Mouse (Mus musculus) hindbrain, embryonic 16.5 days (tissue): ENCODE results near the gene Nt5m. TPM values are rescaled to one million over a fixed set of nuclear protein-coding genes. Genes with fewer than 3 reads are reported as not detected.
A peak's percentile ranks its signal among the peaks of the same experiment; 100 is the strongest.

ENCODE experiments used
- ATAC-seq: fragments of 200-750 bp; cut with Nextera tagmentation; 2 replicates; pipeline ENCODE4 v1.8.0; 2017; ENCODE audit warnings: moderate TSS enrichment, moderate library complexity
- H3K27ac ChIP-seq: fragments of 300-500 bp; sonication (generic); 2 replicates; pipeline ENCODE4 v1.5.1; 2014; ENCODE audit warnings: low read depth, mild to moderate bottlenecking, control low read depth, low read length, moderate library complexity
- H3K27me3 ChIP-seq: fragments of 300-500 bp; sonication (generic); replicated peaks from 2 replicates; pipeline ENCODE4 v1.6.1; 2014; ENCODE audit warnings: low read length; ENCODE audit not compliant: control insufficient read depth, insufficient read depth
- H3K36me3 ChIP-seq: fragments of 300-500 bp; sonication (generic); 2 replicates; pipeline ENCODE4 v1.6.1; 2014; ENCODE audit warnings: mild to moderate bottlenecking, low read length, moderate library complexity, mixed read lengths; ENCODE audit not compliant: control insufficient read depth, insufficient read depth
- H3K4me1 ChIP-seq: fragments of 300-500 bp; sonication (generic); 2 replicates; pipeline ENCODE4 v1.6.1; 2014; ENCODE audit warnings: low read depth, low read length; ENCODE audit not compliant: control insufficient read depth, insufficient read depth
- H3K4me2 ChIP-seq: fragments of 300-500 bp; sonication (generic); 2 replicates; pipeline ENCODE4 v1.6.1; 2014; ENCODE audit warnings: mild to moderate bottlenecking, low read length, control low read depth, moderate library complexity
- H3K4me3 ChIP-seq: fragments of 300-500 bp; sonication (generic); 2 replicates; pipeline ENCODE4 v1.5.1; 2014; ENCODE audit warnings: mild to moderate bottlenecking, low read length, control low read depth, moderate library complexity
- H3K9ac ChIP-seq: fragments of 300-500 bp; sonication (generic); 2 replicates; pipeline ENCODE4 v1.6.1; 2014; ENCODE audit warnings: low read depth, mild to moderate bottlenecking, control low read depth, low read length, moderate library complexity
- H3K9me3 ChIP-seq: fragments of 300-500 bp; sonication (generic); 2 replicates; pipeline ENCODE4 v1.6.1; 2014; ENCODE audit warnings: mild to moderate bottlenecking, low read length, moderate library complexity; ENCODE audit not compliant: control insufficient read depth
- WGBS: fragments of 180-500 bp; shearing (Covaris S2); extraction: QIAGEN DNeasy Blood & Tissue Kit; methylation state at CpG from one replicate; pipeline ENCODE4 v1.1.7; 2014; 5-methylcytosine and 5-hydroxymethylcytosine counted together
- polyA plus RNA-seq: library from polyadenylated mRNA; unstranded; fragments of >200 nt; fragmentation: Nextera tagmentation; extraction: Ambion mirVana; gene quantifications from 2 replicates; pipeline ENCODE4 v1.2.1, GENCODE M21; 2015

Nt5m gene
- polyA plus RNA-seq, result 74.2 and 85.4 TPM in 2 replicates

DNA sequence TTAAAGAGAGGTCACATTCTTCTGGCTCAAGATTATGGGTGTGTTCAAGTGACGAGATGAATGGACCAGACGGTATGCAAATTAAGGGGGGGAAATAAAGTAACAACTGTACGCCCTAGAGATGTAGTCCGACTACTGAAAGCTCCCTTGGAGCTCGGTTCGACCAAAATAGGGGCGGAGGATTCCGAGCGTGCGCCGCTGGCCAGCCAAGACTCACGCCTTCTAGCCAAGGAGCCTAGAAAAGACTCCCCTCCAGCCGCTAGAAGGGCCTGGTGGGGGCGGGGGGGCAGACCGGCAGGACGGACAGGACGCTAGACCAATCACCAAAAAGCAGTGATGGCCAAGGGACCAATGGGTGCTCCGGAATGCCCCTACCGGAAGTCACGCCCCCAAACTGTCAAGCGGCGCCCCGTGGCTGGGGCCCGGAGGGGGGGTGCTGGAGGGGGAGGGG lies at the start of gene Nt5m:
Nt5m (plus strand) TSS at position 440 of the 451 bp plus-strand sequence.
- peak within 1 kb of the TSS; percentile 61 for H3K4me3 ChIP-seq
- H3K36me3 ChIP-seq, result peaks cover 11% of the 10 kb centered on the region
- H3K9ac ChIP-seq, result peak within 1 kb of the TSS; percentile 78
- peak within 1 kb of the TSS; percentile 71 for H3K4me2 ChIP-seq
- peaks cover 17% of the 10 kb centered on the region for H3K4me1 ChIP-seq
- H3K9me3 ChIP-seq, result no peaks in the 10 kb centered on the region
- 0% methylated on average over 24 of the region's 24 CpGs for WGBS
- peak; percentile 97 for ATAC-seq
- H3K27ac ChIP-seq, result peak within 1 kb of the TSS; percentile 92
- H3K27me3 ChIP-seq, result no peaks in the 10 kb centered on the region

DNA sequence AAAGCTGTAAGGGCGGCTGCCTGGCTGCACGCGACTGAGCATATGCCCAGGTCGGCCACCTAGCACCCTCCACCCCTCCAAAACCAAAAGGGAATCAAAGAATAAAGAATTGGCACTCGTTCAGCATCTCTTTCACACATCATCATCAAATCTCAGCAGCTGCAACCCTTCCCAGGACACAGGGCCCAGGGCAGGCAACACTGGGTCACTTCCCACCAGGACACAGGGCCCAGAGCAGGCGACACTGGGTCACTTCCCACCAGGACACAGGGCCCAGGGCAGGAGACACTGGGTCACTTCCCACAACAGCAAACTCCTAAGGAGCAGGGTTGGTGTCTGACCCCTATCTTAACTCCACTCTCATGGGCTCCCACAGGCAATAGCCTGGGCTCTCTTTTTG lies 45.9 kb upstream of the Nt5m start:
- Histone ChIP-seq H3K4me2 (no peak overlapping the region), H3K27me3 (no peaks in the 10 kb centered on the region), H3K4me1 (no peaks in the 10 kb centered on the region), H3K9me3 (no peaks in the 10 kb centered on the region), H3K9ac (no peak overlapping the region), H3K36me3 (peaks cover 50% of the 10 kb centered on the region), H3K27ac (no peak overlapping the region), H3K4me3 (no peak overlapping the region)
- no peak for ATAC-seq
- WGBS, result 95% methylated on average over 6 of the region's 6 CpGs

DNA sequence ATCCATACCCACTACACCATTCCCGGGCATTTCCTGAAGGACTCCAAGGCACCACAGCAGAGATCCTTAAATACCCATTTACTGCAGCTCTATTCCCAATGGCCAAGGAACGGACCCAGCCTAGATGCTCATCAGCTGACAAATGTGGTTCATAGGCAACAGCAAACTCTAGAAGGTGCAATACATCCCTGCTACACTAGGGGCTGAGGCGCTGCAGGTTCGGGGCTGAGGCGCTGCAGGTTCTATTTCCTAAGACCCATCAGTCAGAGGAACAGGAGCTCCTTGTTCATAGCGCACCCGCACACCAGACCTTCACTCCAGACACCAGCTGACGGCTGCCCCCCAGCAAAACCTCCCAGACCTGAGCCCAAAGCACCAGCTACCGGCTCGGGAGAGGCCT lies 38.8 kb upstream of the Nt5m start:
- no peak overlapping the region for H3K27ac ChIP-seq
- 94% methylated on average over 10 of the region's 10 CpGs for WGBS
- H3K4me2 ChIP-seq, result no peak overlapping the region
- no peaks in the 10 kb centered on the region for H3K9me3 ChIP-seq
- no peaks in the 10 kb centered on the region for H3K27me3 ChIP-seq
- no peak overlapping the region for H3K9ac ChIP-seq
- no peak for ATAC-seq
- no peaks in the 10 kb centered on the region for H3K4me1 ChIP-seq
- no peak overlapping the region for H3K4me3 ChIP-seq
- peaks cover 66% of the 10 kb centered on the region for H3K36me3 ChIP-seq

DNA sequence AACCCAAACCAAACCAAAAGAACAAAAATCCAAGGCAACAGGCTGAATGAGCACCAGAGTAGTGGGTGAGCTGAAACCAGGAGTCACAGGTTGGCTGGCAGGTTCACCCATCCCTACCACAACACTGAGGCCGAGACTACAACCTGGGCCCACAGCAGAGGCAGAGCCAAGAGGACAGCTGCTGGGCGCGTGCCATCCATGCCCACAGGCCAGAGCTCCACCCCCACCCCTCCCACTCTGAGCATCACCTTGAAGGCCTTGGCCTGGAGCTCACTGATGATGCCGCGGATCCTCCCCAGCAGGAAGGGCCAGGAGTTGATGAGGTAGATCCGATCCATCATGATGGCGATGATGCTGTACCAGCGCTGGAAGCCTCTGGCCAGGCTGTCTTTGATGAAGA lies 37.4 kb upstream of the Nt5m start:
- H3K4me1 ChIP-seq, result no peaks in the 10 kb centered on the region
- H3K9me3 ChIP-seq, result no peaks in the 10 kb centered on the region
- H3K4me3 ChIP-seq, result no peak overlapping the region
- peaks cover 66% of the 10 kb centered on the region for H3K36me3 ChIP-seq
- H3K9ac ChIP-seq, result no peak overlapping the region
- H3K4me2 ChIP-seq, result no peak overlapping the region
- no peak for ATAC-seq
- no peaks in the 10 kb centered on the region for H3K27me3 ChIP-seq
- H3K27ac ChIP-seq, result no peak overlapping the region
- WGBS, result 98% methylated on average over 8 of the region's 8 CpGs

DNA sequence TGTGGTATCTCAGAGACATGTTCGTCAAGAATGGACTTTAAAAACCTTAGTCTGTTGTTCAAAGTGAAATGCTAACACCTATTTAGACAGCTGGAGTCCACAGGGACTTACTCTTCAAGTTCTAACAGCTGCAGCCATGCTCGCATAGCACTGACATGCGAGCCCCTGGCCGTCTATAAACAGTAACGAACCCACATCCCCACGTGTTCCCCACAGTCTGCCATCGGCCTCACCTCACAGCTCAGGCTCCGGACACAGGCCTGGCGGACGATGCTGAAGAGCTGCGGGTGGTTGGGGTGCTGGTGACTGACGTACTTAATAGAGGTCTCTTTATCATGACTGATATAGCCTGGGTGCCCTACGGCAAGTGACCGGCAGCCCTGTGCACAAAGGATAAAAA lies 35.7 kb upstream of the Nt5m start:
- H3K27ac ChIP-seq, result no peak overlapping the region
- H3K9ac ChIP-seq, result no peak overlapping the region
- H3K27me3 ChIP-seq, result no peaks in the 10 kb centered on the region
- no peak overlapping the region for H3K4me3 ChIP-seq
- ATAC-seq, result no peak
- H3K4me1 ChIP-seq, result peaks cover 3% of the 10 kb centered on the region
- H3K4me2 ChIP-seq, result no peak overlapping the region
- H3K9me3 ChIP-seq, result no peaks in the 10 kb centered on the region
- H3K36me3 ChIP-seq, result peaks cover 59% of the 10 kb centered on the region
- 90% methylated on average over 14 of the region's 14 CpGs for WGBS

DNA sequence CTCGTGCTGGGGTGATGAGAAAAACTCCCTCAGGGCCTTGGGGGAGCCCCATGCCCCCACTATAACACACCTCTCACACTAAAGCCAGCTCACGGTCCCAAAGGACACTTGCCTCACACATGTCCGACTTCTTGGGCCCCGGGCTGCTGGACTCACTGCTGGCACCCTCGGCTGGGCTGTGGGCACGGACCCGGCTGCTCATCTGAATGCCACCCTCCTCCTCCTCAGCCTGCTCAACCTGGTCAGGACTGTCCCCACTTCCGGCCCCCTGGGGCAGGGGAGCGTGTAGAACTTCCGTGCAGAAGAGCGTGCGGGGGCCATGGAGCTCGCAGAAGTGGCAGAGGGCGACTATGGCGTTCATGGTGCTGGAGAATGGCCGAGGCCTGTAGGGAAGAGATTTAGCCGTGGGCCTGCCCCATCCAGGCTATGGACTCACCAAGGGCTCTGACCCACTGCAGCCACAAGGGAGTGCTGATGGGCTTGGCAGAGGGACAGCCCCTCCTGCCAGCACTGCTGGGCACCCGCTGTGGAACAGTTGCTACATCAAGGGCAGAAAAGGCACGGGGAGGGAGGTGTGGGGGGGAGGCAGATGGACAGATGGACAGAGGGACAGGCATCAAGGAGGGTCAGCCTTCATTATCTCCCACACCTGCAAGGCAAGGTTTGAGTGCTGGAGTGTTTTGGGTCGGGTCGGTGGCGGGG lies 34.7 kb upstream of the Nt5m start:
- no peaks in the 10 kb centered on the region for H3K27me3 ChIP-seq
- peaks cover 48% of the 10 kb centered on the region for H3K36me3 ChIP-seq
- peaks cover 10% of the 10 kb centered on the region for H3K4me1 ChIP-seq
- no peak overlapping the region for H3K4me2 ChIP-seq
- ATAC-seq, result no peak
- no peaks in the 10 kb centered on the region for H3K9me3 ChIP-seq
- no peak overlapping the region for H3K4me3 ChIP-seq
- 88% methylated on average over 22 of the region's 22 CpGs for WGBS
- no peak overlapping the region for H3K27ac ChIP-seq
- no peak overlapping the region for H3K9ac ChIP-seq

DNA sequence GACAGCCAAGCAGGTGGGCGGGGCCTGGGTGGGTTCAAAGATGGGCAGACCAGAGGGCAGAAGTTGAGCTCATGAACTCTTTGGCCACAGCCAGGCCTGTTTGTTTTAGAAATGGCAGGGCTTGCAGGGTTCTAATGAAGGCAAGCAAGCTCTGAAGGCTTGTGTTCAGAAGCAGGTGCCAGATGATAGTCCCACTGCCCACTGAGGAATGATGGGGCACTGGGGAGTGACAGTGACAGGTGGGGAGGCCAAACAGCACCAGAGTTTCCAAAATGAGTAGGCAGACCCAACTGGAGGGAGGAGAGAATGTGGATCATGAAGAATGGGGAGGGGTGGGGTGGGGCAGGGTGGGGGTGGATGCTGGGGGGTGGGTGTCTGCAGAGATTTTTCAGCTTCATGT lies 34.0 kb upstream of the Nt5m start:
- H3K36me3 ChIP-seq, result peaks cover 42% of the 10 kb centered on the region
- no peak overlapping the region for H3K4me2 ChIP-seq
- H3K9ac ChIP-seq, result no peak overlapping the region

DNA sequence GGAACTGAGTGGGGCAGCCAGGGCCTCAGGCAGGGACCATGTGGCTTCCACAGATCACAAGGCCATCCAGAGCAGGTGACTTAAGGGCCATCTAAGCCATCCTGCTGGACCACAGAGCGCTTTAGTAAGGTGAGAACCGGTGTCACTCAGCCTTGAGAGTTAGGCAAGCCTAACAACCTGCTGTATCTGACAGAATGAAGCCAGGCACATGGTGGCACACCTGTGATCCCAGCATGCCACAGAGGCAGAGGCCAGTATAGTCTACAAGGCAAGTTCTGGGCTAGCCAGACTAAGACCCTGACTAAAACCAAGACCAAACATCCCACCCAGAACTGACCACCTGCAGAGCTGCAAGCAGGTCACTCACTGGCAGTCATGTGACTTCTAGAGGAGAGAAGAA lies 33.6 kb upstream of the Nt5m start:
- Histone ChIP-seq H3K9ac (no peak overlapping the region), H3K4me3 (no peak overlapping the region), H3K27me3 (no peaks in the 10 kb centered on the region), H3K27ac (no peak overlapping the region), H3K4me1 (peaks cover 10% of the 10 kb centered on the region), H3K36me3 (peaks cover 38% of the 10 kb centered on the region), H3K4me2 (no peak overlapping the region), H3K9me3 (no peaks in the 10 kb centered on the region)
- no peak for ATAC-seq
- WGBS, result 94% methylated on average over 2 of the region's 2 CpGs

More for the DNA sequence above, 34.0 kb upstream of the Nt5m start:
- no peak overlapping the region for H3K27ac ChIP-seq
- WGBS, result 100% methylated on average over 1 of the region's 1 CpGs
- no peak overlapping the region for H3K4me3 ChIP-seq
- no peaks in the 10 kb centered on the region for H3K27me3 ChIP-seq
- peaks cover 10% of the 10 kb centered on the region for H3K4me1 ChIP-seq
- ATAC-seq, result no peak
- no peaks in the 10 kb centered on the region for H3K9me3 ChIP-seq

DNA sequence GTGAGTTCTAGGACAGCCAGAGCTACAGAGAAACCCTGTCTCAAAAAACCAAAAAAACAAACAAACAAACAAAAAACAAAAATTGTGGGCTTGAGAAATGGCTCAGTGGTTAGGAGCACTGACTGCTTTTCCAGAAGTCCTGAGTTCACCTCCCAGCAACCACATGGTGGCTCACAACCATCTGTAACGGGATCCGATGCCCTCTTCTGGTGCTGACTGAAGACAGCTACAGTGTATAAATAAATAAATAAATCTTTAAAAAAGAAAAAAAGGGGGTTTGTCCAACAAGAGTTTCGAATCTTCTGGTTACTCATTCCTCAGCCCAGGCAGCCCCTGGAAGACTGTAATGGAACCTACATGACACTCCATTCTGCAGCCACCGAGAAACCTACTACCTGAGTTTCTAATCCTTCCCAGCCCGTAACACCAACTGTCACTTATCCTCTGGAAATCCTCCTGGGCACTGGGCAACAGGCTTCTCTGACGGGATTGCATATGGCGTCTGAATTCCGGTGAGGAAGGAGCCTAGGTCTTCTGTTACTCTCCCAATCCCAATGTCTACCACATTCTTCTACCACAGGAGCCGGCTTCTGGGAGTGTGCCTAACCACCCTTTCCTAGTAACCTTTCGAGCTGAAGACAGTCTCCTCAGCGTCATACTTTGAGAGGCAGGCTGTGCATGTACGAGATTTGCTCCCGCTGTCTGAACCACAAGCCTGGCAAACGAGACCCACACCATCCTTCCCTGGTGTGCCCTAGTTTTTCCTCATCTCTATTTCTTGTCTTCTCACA lies 30.9 kb upstream of the Nt5m start:
- peak overlapping the region; percentile 82 for H3K4me2 ChIP-seq
- H3K9ac ChIP-seq, result peak overlapping the region; percentile 90
- peak overlapping the region; percentile 79 for H3K4me3 ChIP-seq
- H3K4me1 ChIP-seq, result peaks cover 10% of the 10 kb centered on the region
- peaks cover 16% of the 10 kb centered on the region for H3K36me3 ChIP-seq
- no peak overlapping the region for H3K27ac ChIP-seq
- ATAC-seq, result no peak
- no peaks in the 10 kb centered on the region for H3K27me3 ChIP-seq
- 60% methylated on average over 14 of the region's 14 CpGs for WGBS
- no peaks in the 10 kb centered on the region for H3K9me3 ChIP-seq
